8 mouse cellular contexts compared by ENCODE assay signal in genomic region chr5:135024665-135025224, GRCm38 (mm10). TPM values are rescaled to one million over a fixed set of nuclear protein-coding genes. Genes with fewer than 3 reads are reported as not detected.
DNase-seq lines count a peak whose midpoint lies in the region; ATAC-seq lines count a peak whose summit lies in the region.

No protein-coding gene starts in this region.

- no peaks in the 10 kb centered on the region for H3K36me3 ChIP-seq in lung, embryonic 16.5 days (ENCODE audit: control insufficient read depth, insufficient read depth, low read length)
- no peaks in the 10 kb centered on the region for H3K36me3 ChIP-seq in forebrain, embryonic 12.5 days (replicated peaks)
- no peaks in the 10 kb centered on the region for H3K36me3 ChIP-seq in limb, embryonic 12.5 days
- no peaks in the 10 kb centered on the region for H3K36me3 ChIP-seq in splenic B cell, adult 2 months (ENCODE audit: control insufficient read depth, insufficient read depth, low read length, poor library complexity, severe bottlenecking)

- H3K9ac ChIP-seq in lung, embryonic 16.5 days (ENCODE audit: low read length), result peak overlapping the region; percentile 78
- H3K9ac ChIP-seq in forebrain, embryonic 12.5 days, result no peak overlapping the region
- no peak overlapping the region for H3K9ac ChIP-seq in limb, embryonic 12.5 days (replicated peaks)

- peak overlapping the region; percentile 95 for H3K4me2 ChIP-seq in lung, embryonic 16.5 days (ENCODE audit: low read depth, low read length)
- H3K4me2 ChIP-seq in forebrain, embryonic 12.5 days, result peak overlapping the region; percentile 97
- peak overlapping the region; percentile 94 for H3K4me2 ChIP-seq in limb, embryonic 12.5 days

- 13% methylated on average over 11 of the region's 11 CpGs for WGBS in lung, embryonic 16.5 days
- 79% methylated on average over 11 of the region's 11 CpGs for WGBS in forebrain, embryonic 12.5 days
- WGBS in limb, embryonic 12.5 days, result 47% methylated on average over 11 of the region's 11 CpGs

- H3K4me1 ChIP-seq in lung, embryonic 16.5 days (replicated peaks; ENCODE audit: control insufficient read depth, insufficient read depth, low read length), result peaks cover 57% of the 10 kb centered on the region
- H3K4me1 ChIP-seq in forebrain, embryonic 12.5 days, result peaks cover 15% of the 10 kb centered on the region
- peaks cover 31% of the 10 kb centered on the region for H3K4me1 ChIP-seq in limb, embryonic 12.5 days (replicated peaks)

- H3K9me3 ChIP-seq in lung, embryonic 16.5 days (ENCODE audit: control insufficient read depth, low read length), result no peaks in the 10 kb centered on the region
- H3K9me3 ChIP-seq in forebrain, embryonic 12.5 days, result no peaks in the 10 kb centered on the region
- H3K9me3 ChIP-seq in limb, embryonic 12.5 days, result no peaks in the 10 kb centered on the region

- H3K27me3 ChIP-seq in lung, embryonic 16.5 days (ENCODE audit: control insufficient read depth, insufficient read depth, low read depth, low read length), result no peaks in the 10 kb centered on the region
- H3K27me3 ChIP-seq in forebrain, embryonic 12.5 days, result peaks cover 21% of the 10 kb centered on the region; the same call in 1 of the 2 replicates
- no peaks in the 10 kb centered on the region for H3K27me3 ChIP-seq in limb, embryonic 12.5 days
- H3K27me3 ChIP-seq in splenic B cell, adult 2 months (ENCODE audit: control insufficient read depth, insufficient read depth, low read length, poor library complexity, severe bottlenecking), result no peaks in the 10 kb centered on the region

- no peak for ATAC-seq in lung, embryonic 16.5 days (ENCODE audit: low read depth)
- no peak for ATAC-seq in forebrain, embryonic 12.5 days (ENCODE audit: low FRiP score)
- no peak for ATAC-seq in limb, embryonic 12.5 days (ENCODE audit: insufficient number of reproducible peaks, insufficient read depth, low FRiP score, low TSS enrichment, low read depth)

- H3K4me3 ChIP-seq in lung, embryonic 16.5 days (ENCODE audit: low read length), result peak overlapping the region; percentile 67
- peak overlapping the region; percentile 70; the same call in 1 of the 2 replicates for H3K4me3 ChIP-seq in forebrain, embryonic 12.5 days (replicated peaks)
- peak overlapping the region; percentile 75 for H3K4me3 ChIP-seq in limb, embryonic 12.5 days (replicated peaks)

- H3K27ac ChIP-seq in lung, embryonic 16.5 days (ENCODE audit: low read length), result 0 out of 2 replicates have a peak overlapping the region, but pooled peaks have one; percentile 29
- H3K27ac ChIP-seq in forebrain, embryonic 12.5 days, result no peak overlapping the region
- no peak overlapping the region for H3K27ac ChIP-seq in limb, embryonic 12.5 days

- no peak for DNase-seq in lung, adult 18-20 months
- DNase-seq in splenic B cell, adult 2 months (ENCODE audit: low read depth, low spot score), result peak; percentile 55
- DNase-seq in cerebellum, adult 11-12 months, result no peak
- no peak for DNase-seq in retina, embryonic 14.5 days (ENCODE audit: low spot score)
- DNase-seq in c-Kit-positive CD71-positive TER-119-positive erythroid progenitor cells, embryonic 14.5 days (ENCODE audit: low spot score), result no peak

RNA-seq across cellular contexts. Expression of gene Stx1a, which starts 1.5 kb away (rescaled TPM):
- 11.8 and 12.4 TPM in 2 replicates for polyA plus RNA-seq in lung, embryonic 16.5 days (2015; fragmentation: Nextera tagmentation; extraction: Ambion mirVana)
- 21.8 and 22.3 TPM in 2 replicates for polyA plus RNA-seq in forebrain, embryonic 12.5 days (2016; fragmentation: Nextera tagmentation; extraction: Ambion mirVana)
- 9.7 and 10.8 TPM in 2 replicates for polyA plus RNA-seq in limb, embryonic 12.5 days (2016; fragmentation: Nextera tagmentation; extraction: Ambion mirVana)

RNA-seq across cellular contexts. Expression of gene Abhd11, which starts 15.8 kb away (rescaled TPM):
- 73.3 and 73.4 TPM in 2 replicates for polyA plus RNA-seq in lung, embryonic 16.5 days (2015; fragmentation: Nextera tagmentation; extraction: Ambion mirVana)
- polyA plus RNA-seq in forebrain, embryonic 12.5 days (2016; fragmentation: Nextera tagmentation; extraction: Ambion mirVana), result 42.3 and 43.1 TPM in 2 replicates
- 32.6 and 36.7 TPM in 2 replicates for polyA plus RNA-seq in limb, embryonic 12.5 days (2016; fragmentation: Nextera tagmentation; extraction: Ambion mirVana)

RNA-seq across cellular contexts. Expression of gene Cldn3, which starts 38.7 kb away (rescaled TPM):
- 328 and 355 TPM in 2 replicates for polyA plus RNA-seq in lung, embryonic 16.5 days (2015; fragmentation: Nextera tagmentation; extraction: Ambion mirVana)
- 6.3 and 7.6 TPM in 2 replicates for polyA plus RNA-seq in forebrain, embryonic 12.5 days (2016; fragmentation: Nextera tagmentation; extraction: Ambion mirVana)
- 4.7 and 5.8 TPM in 2 replicates for polyA plus RNA-seq in limb, embryonic 12.5 days (2016; fragmentation: Nextera tagmentation; extraction: Ambion mirVana)

RNA-seq across cellular contexts. Expression of gene Dnajc30, which starts 39.3 kb away (rescaled TPM):
- 32.2 and 32.5 TPM in 2 replicates for polyA plus RNA-seq in lung, embryonic 16.5 days (2015; fragmentation: Nextera tagmentation; extraction: Ambion mirVana)
- 27.9 TPM in 2 replicates for polyA plus RNA-seq in forebrain, embryonic 12.5 days (2016; fragmentation: Nextera tagmentation; extraction: Ambion mirVana)
- polyA plus RNA-seq in limb, embryonic 12.5 days (2016; fragmentation: Nextera tagmentation; extraction: Ambion mirVana), result 31.1 and 31.3 TPM in 2 replicates

RNA-seq across cellular contexts. Expression of gene Bud23, which starts 40.0 kb away (rescaled TPM):
- polyA plus RNA-seq in lung, embryonic 16.5 days (2015; fragmentation: Nextera tagmentation; extraction: Ambion mirVana), result 100 and 110 TPM in 2 replicates
- polyA plus RNA-seq in forebrain, embryonic 12.5 days (2016; fragmentation: Nextera tagmentation; extraction: Ambion mirVana), result 111 and 125 TPM in 2 replicates
- 150 and 151 TPM in 2 replicates for polyA plus RNA-seq in limb, embryonic 12.5 days (2016; fragmentation: Nextera tagmentation; extraction: Ambion mirVana)

Comparison
In these comparisons a context has a peak if more than half of its experiments do, and no peak if none do; other contexts are left out.
1. RNA of gene Cldn3, which starts 38.7 kb away (polyA plus RNA-seq): 328 to 355 TPM in lung, embryonic 16.5 days; 6.3 to 7.6 TPM in forebrain, embryonic 12.5 days and 4.7 to 5.8 TPM in limb, embryonic 12.5 days; every median in the first group is over 10 times any median in the second.
2. Peak in every context shown above with its lines, with median percentiles within 50 percentile points of each other: H3K4me2 ChIP-seq and H3K4me3 ChIP-seq.